Mouse (Mus musculus): ENCODE measurements around the gene Rngtt. TPM values are rescaled to one million over a fixed set of nuclear protein-coding genes. Genes with fewer than 3 reads are reported as not detected.

The Rngtt gene
- total and polyA plus RNA-seq, 3 experiments, result 15.0 to 18.7 TPM; not detected in 1

- DNase-seq (ENCODE audit: low read depth, low spot score), result no peak
- no peaks in the 10 kb centered on the region for H3K27me3 ChIP-seq (ENCODE audit: control insufficient read depth in 1 of 2, insufficient read depth in 2 of 2, low read length in 2 of 2)
Observed at GRCm38 (mm10) chr4:33284083-33284880, 25.8 kb upstream of the Rngtt start.

GRCm38 (mm10) chr4:33285448-33285847 lies 24.7 kb upstream of the Rngtt start:
- Histone ChIP-seq H3K79me2 (ENCODE audit: control insufficient read depth, insufficient read depth, low read length, poor library complexity) (no peaks in the 10 kb centered on the region), H3K36me3 (ENCODE audit: control insufficient read depth in 1 of 2, insufficient read depth in 2 of 2, low read length in 2 of 2) (peaks cover 0 to 9% of the 10 kb centered on the region in 2 experiments; a peak in 2 of 4 replicates), H3K27me3 (ENCODE audit: control insufficient read depth in 1 of 2, insufficient read depth in 2 of 2, low read length in 2 of 2) (no peaks in the 10 kb centered on the region), H3K27ac (ENCODE audit: control insufficient read depth, low read depth, low read length) (no peak overlapping the region), H3K9me3 (replicated peaks; ENCODE audit: insufficient read depth, low read length) (no peaks in the 10 kb centered on the region), H3K4me1 (ENCODE audit: control insufficient read depth in 1 of 2, insufficient read depth in 2 of 2, low read length in 2 of 2) (peaks cover 5 to 7% of the 10 kb centered on the region in 2 experiments; a peak in 3 of 4 replicates), H3K9ac (ENCODE audit: control insufficient read depth, low read depth, low read length, poor library complexity, severe bottlenecking) (no peak overlapping the region), H3K4me3 (ENCODE audit: control insufficient read depth in 1 of 2, insufficient read depth in 1 of 2, low read depth in 2 of 2, low read length in 2 of 2) (no peak overlapping the region)
- TF ChIP-seq EP300 (IDR thresholded peaks at IDR 0.05; ENCODE audit: low read depth in 1 of 2, low read length in 2 of 2) (no peak), RCOR1 (IDR thresholded peaks at IDR 0.05; ENCODE audit: low read depth, low read length) (no peak), E2F4 (IDR thresholded peaks at IDR 0.05; ENCODE audit: borderline replicate concordance, low read depth, low read length) (no peak), KAT2A (conservative IDR thresholded peaks at IDR 0.05; ENCODE audit: low read depth, low read length) (no peak), ZC3H11A (IDR thresholded peaks at IDR 0.05; ENCODE audit: low read depth, low read length) (no peak), CTCF (IDR thresholded peaks at IDR 0.05 in 2 of 3, conservative IDR thresholded peaks at IDR 0.05 in 1 of 3; ENCODE audit: control insufficient read depth in 1 of 3, insufficient read depth in 1 of 3, low read depth in 2 of 3, low read length in 3 of 3, poor library complexity in 1 of 3, severe bottlenecking in 1 of 3) (no peak), MAX (IDR thresholded peaks at IDR 0.05; ENCODE audit: low read length) (no peak), BHLHE40 (IDR thresholded peaks at IDR 0.05; ENCODE audit: borderline replicate concordance, low read depth, low read length) (no peak), POLR2AphosphoS2 (IDR thresholded peaks at IDR 0.05; ENCODE audit: low read length) (no peak), MAZ (IDR thresholded peaks at IDR 0.05; ENCODE audit: low read depth, low read length) (no peak), GATA1 (IDR thresholded peaks at IDR 0.05; ENCODE audit: low read depth, low read length) (no peak), NELFE (IDR thresholded peaks at IDR 0.05; ENCODE audit: low read depth, low read length) (no peak), MAFK (IDR thresholded peaks at IDR 0.05; ENCODE audit: borderline replicate concordance, low read depth, low read length) (no peak), ZNF384 (IDR thresholded peaks at IDR 0.05; ENCODE audit: low read depth, low read length) (no peak), SMC3 (IDR thresholded peaks at IDR 0.05; ENCODE audit: low read depth, low read length) (no peak), MXI1 (IDR thresholded peaks at IDR 0.05; ENCODE audit: low read depth, low read length) (no peak), RAD21 (IDR thresholded peaks at IDR 0.05; ENCODE audit: low read depth, low read length) (no peak), POLR2A (IDR thresholded peaks at IDR 0.05; ENCODE audit: control insufficient read depth in 1 of 2, insufficient read depth in 1 of 2, low read depth in 1 of 2, low read length in 2 of 2, poor library complexity in 1 of 2) (no peak), NRF1 (IDR thresholded peaks at IDR 0.05; ENCODE audit: insufficient read depth, low read depth, low read length, poor library complexity, severe bottlenecking) (no peak), USF2 (IDR thresholded peaks at IDR 0.05; ENCODE audit: borderline replicate concordance in 1 of 2, insufficient read depth in 1 of 2, low read depth in 1 of 2, low read length in 2 of 2) (no peak)
- DNase-seq (ENCODE audit: low read depth, low spot score), result no peak

More at GRCm38 (mm10) chr4:33284083-33284880, 25.8 kb upstream of the Rngtt start:
- Histone ChIP-seq H3K9ac (ENCODE audit: control insufficient read depth, low read depth, low read length, poor library complexity, severe bottlenecking) (no peak overlapping the region), H3K79me2 (ENCODE audit: control insufficient read depth, insufficient read depth, low read length, poor library complexity) (no peaks in the 10 kb centered on the region), H3K4me3 (ENCODE audit: control insufficient read depth in 1 of 2, insufficient read depth in 1 of 2, low read depth in 2 of 2, low read length in 2 of 2) (no peak overlapping the region), H3K4me1 (ENCODE audit: control insufficient read depth in 1 of 2, insufficient read depth in 2 of 2, low read length in 2 of 2) (peaks cover 2 to 7% of the 10 kb centered on the region in 2 experiments; a peak in 2 of 4 replicates), H3K27ac (ENCODE audit: control insufficient read depth, low read depth, low read length) (no peak overlapping the region), H3K9me3 (replicated peaks; ENCODE audit: insufficient read depth, low read length) (no peaks in the 10 kb centered on the region), H3K36me3 (ENCODE audit: control insufficient read depth in 1 of 2, insufficient read depth in 2 of 2, low read length in 2 of 2) (peaks cover 0 to 7% of the 10 kb centered on the region in 2 experiments; a peak in 2 of 4 replicates)
- TF ChIP-seq USF2 (IDR thresholded peaks at IDR 0.05; ENCODE audit: borderline replicate concordance in 1 of 2, insufficient read depth in 1 of 2, low read depth in 1 of 2, low read length in 2 of 2) (no peak), SIN3A (IDR thresholded peaks at IDR 0.05; ENCODE audit: low read length) (no peak), HCFC1 (IDR thresholded peaks at IDR 0.05; ENCODE audit: low read depth, low read length) (no peak), MAZ (IDR thresholded peaks at IDR 0.05; ENCODE audit: low read depth, low read length) (no peak), ZNF384 (IDR thresholded peaks at IDR 0.05; ENCODE audit: low read depth, low read length) (no peak), ZKSCAN1 (IDR thresholded peaks at IDR 0.05; ENCODE audit: low read depth, low read length) (no peak), ZC3H11A (IDR thresholded peaks at IDR 0.05; ENCODE audit: low read depth, low read length) (no peak), ELF1 (IDR thresholded peaks at IDR 0.05; ENCODE audit: low read depth, low read length) (no peak), CTCF (IDR thresholded peaks at IDR 0.05 in 2 of 3, conservative IDR thresholded peaks at IDR 0.05 in 1 of 3; ENCODE audit: control insufficient read depth in 1 of 3, insufficient read depth in 1 of 3, low read depth in 2 of 3, low read length in 3 of 3, poor library complexity in 1 of 3, severe bottlenecking in 1 of 3) (no peak), KAT2A (conservative IDR thresholded peaks at IDR 0.05; ENCODE audit: low read depth, low read length) (no peak), CHD1 (IDR thresholded peaks at IDR 0.05; ENCODE audit: low read depth, low read length) (no peak), MAX (IDR thresholded peaks at IDR 0.05; ENCODE audit: low read length) (no peak)
